Mouse (Mus musculus) urinary bladder, postnatal 36 days (tissue): ENCODE measurements around the gene Slc4a11.
"Not testable (repeated sequence)": the region's sequence is repeated elsewhere in the genome, so short reads cannot be mapped to it uniquely, and the experiment has no call there.

ENCODE experiments used
- DNase-seq, 2 experiments: peaks; one replicate each; pipeline ENCODE4 v3.0.0; 2022; ENCODE audit warnings: low spot score in 2 of 2, mixed read lengths in 1 of 2

Gene Slc4a11

DNA sequence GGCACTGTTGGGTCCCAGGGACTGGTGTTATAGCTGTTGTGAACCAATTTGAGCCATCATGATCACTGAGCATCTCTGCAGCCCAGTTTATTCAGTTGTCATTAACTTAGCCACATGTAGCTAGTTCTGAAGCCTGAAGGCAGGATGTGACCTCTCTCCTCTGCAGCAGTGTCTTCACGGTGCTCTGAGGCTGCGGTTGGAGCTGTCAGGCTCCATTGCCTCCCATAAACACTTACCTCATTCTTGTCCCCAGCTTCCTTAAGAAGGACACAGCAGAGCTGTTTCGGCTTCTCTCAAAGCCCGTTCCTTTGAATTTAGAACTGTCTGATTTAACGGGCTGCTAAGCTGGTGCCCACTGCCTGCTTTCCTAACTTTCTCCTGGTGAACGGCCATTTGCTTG is 17.4 kb downstream of the Slc4a11 start:
- DNase-seq: no peak

DNA sequence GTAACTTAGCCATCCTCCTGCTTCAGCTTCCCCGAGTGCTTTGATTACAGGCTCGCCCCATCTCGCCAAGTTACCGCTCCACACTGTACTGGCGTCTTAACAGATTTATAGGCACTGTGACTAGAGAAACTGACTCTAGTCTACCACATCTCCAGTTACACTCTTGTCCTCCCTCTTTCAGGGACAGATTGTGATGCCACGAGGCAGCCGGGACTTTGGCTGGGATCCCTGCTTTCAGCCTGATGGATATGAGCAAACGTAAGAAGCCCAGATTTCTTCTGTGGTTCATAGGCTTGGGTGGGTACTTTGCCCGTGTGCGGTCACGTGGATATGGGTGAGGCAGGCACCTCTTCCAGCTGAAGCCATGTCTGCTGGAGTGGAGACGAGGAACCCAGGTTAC is 18.2 kb downstream of the Slc4a11 start:
- no peak for DNase-seq

DNA sequence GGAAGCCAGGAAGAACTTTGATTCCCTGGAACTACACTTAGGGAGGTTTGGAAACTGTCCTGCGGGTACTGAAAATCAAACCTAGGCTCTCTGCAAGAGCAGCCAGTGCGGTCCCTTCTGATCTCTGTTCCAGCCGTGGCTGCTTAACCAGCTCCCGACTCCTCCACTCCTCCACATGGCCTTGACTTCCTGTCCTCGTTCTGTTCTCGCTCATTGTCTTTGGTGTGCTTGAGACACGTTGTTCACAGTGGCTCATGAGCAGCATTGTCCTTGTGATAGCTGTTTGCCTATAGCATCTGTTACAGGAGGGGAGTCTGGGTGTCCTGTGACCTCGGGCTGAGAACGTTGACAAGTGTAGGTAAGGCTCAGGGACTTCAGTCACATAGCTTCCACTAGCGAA is 20.1 kb downstream of the Slc4a11 start:
- no peak for DNase-seq

DNA sequence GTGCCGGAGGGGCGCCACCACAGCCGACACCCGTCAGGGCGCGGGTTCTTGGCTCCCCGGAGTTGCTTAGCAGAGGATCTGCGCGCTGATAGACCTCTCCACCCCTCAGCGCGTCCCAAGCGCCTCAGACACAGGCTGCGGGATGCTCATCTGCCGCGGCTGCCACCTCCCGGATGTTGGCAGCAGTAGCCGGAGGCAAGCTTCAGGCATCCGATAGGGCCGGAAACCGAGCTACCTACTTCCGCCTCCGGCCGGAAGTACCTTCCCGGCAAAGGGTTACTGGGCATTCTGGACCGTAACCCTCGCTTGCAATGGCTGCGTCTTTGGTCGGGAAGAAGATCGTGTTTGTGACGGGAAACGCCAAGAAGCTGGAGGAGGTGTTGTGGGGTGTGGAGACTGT is 29.8 kb downstream of the Slc4a11 start, which contains the start of gene Itpa:
Itpa (plus strand) TSS at position 52 of the 400 bp plus-strand sequence.
- DNase-seq: peak; percentile 75 to 86

DNA sequence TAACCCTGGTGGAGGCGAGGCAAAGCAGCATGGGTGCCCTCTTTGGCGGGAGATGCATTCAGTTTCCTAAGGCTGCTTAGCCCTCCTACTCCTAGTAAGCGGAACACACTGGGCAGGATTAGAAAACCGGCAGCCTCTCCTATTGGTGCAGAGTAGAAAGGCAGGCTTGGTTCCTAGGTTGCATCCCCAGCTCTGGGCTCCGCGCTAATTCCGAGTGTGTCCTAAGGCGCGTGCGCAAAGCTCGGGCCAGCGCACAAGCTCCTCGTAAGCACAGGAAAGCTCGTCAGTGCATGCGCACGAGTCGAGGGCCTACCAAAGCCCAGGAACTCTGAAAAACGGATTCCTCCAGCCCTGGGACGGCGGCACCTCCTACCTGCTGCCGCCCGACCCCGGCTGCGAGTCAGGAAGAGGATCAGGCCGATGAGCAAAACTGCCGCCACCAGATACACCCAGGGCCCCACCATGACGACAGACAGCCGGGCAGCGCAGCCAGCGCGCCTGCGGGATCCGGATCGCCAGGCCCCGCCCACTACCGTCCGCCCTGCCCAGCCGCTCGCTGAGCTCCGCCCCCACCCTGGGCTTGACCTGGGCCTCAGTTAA is 33.1 kb downstream of the Slc4a11 start, which contains the start of gene Ddrgk1:
Ddrgk1 (minus strand) TSS at position 558 of the 600 bp plus-strand sequence.
- DNase-seq: peak; percentile 89 to 91

DNA sequence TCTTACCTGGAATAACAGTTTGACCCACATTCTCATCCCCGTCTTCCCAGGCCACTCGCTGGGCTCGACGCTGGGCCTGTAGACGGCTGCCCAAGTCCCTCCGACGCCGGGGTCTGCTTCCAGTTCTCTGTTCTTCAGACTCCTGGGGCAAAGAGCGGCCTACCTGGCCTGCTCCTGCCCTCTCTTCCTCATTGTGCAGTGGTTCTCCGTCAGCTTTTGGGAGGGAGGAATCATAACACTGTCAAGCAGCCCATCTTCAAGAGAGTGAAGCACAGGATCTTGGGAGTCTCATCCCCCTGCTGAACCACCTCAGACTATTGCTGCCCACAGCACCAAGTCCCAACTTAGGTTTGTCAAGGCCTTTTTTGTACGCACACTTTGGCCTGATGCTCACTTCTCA is 34.0 kb downstream of the Slc4a11 start:
- no peak for DNase-seq

DNA sequence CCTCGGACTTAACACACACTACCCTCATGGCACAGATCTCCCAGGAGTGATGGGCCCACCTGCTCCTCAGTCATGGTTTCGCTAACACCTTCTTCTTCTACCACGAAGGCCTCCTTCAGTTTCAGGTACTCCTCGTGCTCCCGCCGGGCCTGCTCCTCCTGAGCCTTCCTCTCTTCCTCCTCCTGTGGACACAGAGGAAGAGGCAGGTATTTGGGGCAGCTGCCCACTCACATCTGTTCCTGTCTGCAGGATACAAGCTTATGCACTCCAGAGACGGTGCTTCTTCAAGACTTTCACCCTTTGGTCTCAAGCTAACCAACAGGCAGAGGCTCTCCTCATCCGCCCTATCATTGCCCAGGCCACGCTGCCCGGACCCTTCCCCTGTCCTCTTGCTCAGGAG is 38.8 kb downstream of the Slc4a11 start:
- DNase-seq: no peak

DNA sequence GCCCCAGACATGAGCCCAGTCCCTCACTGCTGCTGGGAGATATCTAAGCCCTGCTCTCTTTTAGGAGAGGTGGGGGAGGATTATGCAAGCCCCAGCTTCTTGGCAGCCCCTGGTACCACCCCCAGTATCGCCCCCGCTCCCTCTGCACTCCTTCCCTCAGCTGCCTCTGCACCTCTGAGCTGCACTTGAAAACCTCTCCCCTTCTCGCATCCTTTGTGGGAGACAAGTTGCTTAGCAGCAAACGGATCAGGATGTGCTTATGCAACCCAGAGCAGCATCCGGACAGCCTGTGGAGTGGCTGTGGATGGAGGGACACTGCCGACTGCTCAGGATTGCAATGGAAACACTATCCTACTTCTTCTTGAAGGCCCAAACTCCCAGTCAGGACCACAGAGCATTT is 39.8 kb downstream of the Slc4a11 start:
- DNase-seq: no peak

DNA sequence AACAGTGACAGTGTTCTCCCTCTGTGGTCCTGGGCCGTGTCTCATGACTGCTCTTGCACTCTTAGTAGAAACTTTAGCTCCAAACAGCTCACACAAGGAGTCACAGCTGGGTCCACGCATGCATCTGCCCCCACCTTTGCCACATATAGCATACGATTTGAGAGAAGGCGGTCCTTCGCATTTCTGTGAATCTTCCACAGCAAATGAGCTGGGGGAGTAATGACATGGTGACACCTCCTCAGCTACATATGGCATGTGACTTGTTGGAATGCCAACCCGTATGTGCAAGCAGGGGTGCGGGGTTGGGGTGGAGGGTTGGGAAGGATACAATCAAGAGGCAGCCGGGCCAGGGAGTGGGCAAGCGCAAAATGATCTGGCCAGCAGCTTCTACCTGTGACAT is 40.8 kb downstream of the Slc4a11 start:
- no peak for DNase-seq

DNA sequence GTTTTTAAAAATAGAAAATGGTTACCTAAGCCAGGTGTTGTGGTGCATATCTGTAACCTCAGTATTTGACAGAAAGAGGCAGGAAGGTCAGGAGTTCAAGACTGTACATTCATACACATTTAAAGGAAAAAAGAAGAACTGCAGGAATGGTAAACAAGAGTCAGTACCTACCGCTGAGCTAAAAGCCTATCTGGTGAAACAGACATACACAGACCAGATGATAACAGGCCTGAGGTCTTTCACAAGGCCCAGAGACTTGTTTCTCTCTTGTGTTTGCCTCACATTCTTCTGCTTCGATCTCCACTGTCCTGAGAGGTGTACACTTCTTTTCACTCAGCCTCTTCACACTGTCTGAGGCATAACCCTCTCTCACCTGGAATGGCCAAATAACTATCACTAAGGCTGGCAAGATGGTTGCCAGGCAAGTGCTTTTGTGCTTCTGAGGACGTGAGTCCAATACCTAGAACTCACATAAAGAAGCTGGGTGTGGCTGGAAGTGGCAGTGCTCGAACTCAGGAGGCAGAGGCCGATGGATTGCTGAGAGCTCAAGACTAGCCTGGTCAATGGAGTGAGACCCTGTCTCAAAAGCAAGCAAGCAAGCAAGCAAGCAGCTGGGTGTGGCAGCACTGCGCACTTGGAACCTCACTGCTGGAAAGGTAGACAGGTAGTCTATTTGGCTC is 41.5 kb downstream of the Slc4a11 start:
- DNase-seq: no peak

DNA sequence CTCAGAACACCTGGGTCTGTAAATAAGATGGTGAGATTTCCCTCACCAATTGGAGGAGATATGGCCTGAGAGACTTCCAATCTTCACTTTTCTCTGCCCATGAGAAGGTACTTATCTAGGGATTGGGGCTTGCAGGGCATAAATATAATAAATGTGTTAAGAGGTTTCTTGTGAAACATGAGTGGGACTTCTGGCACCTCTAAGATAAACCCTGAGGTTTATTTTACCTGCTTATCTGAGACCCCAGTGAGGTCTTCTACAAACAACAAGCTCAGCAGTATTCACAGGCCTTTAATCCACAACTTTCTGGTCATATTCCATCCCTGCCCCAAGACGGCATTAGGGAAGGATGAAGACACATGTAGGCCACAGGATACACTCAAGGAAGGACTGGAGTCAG is 43.6 kb downstream of the Slc4a11 start:
- DNase-seq: no peak

DNA sequence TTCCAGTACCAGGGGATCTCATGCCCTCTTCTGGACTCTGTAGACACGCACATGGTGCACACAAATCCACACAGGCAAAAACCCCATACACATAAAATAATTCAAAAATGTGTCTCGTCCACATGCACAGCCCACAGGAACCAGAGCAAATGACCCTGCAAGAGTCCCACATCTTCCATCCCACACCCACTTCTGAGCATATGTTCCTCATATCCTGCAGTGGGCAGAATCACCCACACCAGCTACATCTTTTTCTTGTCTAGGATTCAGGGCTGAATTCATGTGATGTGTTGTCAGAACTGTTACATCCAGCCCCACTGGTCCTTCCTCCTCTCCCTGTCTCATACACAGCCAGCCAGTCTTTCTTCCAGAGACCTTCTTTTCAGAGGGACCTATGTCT is 44.0 kb downstream of the Slc4a11 start:
- no peak for DNase-seq

DNA sequence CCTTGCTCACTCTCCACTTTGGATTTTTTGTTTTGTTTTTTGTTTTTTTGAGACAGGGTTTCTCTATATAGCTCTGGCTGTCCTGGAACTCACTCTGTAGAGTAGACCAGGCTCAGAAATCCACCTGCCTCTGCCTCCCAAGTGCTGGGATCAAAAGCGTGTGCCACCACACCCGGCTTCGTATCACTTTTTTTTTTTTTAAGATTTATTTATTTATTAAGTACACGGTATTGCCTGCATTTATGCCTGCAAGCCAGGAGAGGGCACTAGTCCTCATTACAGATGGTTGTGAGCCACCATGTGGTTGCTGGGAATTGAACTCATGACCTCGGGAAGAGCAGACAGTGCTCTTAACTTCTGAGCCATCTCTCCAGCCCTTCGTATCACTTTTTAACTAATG is 48.3 kb downstream of the Slc4a11 start:
- DNase-seq: not testable (repeated sequence)

DNA sequence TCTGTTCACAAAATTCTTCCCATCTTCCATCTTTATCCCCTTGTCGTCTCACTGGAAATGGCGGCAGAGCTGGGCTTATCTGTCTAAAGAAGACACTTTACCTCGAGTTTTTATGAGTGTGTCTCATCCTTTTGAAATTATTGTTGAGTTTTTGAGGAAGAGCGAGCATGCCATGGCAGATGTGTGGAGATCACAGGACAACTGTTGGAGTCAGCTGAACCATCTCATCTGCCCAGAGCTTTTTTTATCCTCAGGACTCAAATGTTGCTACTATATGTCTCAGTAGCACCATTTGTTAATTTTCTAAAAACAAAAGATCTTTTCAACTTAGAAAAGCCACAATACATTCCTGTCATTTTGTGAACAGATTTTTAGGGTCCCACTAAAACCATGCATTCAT is 52.1 kb downstream of the Slc4a11 start:
- no peak for DNase-seq

DNA sequence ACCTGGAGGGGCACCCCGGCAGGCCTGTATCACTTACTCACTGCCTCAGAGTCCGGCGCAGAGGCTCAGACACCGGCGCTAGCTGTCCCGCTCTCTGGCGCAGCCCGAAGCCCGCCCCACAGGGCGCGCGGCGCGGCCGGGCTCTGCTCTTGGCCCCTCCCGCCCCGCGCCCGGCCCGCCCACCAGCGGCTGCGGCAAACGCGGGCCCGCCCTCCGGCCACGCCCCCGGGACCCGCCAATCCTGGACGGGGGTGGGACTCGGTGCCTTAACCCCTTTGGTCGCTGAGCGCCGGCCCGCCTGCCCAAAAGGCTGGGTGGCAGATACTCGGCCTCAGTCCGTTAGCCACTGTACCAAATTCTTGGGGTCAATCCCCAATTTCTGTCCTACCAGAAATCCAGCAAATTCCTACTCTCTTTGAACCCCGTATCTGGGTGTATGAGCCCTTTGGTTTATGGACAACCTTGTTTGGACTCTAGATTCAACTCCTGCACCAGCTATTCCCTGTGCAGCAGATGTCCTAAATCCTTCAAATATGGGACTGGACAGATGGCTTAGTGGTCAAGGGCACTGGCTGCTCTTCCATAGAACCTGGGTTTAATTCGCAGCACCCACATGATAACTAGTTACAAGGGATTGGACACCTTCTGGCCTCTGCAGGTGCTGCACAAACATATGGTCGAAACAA is 54.5 kb downstream of the Slc4a11 start, which contains the start of gene Lzts3:
Lzts3 (minus strand) TSS at position 120 of the 686 bp plus-strand sequence.
- DNase-seq: peak; percentile 87 to 92

DNA sequence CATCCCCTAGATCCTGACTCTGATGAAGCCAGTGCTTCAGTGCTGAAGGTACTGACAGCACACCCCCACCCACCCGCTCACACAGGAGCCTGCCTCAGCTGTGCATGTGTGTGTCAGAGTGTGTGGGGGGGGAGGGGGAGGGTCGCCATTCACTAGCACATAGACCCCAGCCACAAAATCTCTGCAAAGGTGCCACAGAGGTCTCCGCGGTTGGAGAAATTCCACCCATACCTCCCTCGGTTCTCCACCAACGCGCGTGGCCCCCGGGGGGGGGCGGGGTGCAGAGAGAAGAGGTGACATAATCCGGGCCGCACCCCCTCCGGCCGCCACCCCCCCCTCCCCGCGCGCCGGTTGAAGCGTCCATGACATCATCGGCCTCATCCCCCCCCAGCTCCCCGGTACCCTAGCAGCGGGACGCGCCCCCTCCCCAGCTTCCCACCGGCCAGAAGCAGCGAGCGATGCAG is 55.1 kb downstream of the Slc4a11 start:
- DNase-seq: no peak

DNA sequence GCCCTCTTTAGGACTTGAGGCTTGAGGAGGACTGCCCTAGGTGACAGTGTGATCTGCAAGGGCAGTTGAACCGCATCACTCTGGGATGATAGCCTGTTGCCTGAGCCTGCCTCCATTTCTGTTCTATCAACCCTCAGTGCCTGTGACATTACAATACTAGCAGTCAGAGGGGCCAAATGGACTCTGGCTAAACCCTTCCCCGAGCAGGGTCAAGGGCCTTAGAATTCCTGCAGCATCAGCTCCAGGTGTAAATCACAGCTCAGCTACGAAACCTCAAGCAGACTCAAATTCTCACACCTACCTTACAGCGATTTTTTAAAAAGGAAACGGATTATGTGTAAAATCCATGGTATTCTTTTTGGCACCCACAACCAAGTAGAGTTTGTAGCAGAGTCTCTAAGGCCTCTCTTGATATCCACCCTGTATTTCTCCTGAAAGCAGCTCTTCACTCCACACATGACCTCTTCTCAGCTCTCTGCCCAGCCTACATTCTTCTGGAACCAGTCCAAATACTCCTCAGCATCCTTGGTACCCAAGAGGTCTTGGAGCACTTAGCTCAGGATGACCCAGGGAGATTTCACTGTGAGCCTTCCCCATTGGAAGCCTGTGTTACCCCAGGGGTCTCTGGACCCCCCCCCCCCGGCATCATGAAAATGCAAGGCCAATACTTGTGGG is 55.8 kb downstream of the Slc4a11 start:
- DNase-seq: no peak

DNA sequence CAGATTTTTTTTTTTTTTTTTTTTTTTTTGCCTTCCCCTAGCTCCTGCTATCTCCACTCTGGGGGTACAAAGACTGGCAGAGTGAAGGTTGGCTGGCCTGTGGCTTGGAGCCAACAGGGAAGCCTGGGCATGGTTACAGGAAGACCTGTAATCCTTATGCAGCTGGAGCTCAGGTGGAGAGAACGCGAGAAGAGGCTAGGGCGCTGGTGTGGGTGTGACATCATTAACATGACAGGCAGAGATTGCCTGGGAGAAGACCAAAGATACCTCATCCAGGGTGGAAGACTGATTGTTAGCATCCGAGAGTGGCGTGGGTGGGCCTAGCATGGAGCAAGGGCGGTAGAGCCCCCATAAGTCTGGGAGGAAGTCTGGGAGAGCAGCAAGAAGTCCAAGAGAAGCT is 58.0 kb downstream of the Slc4a11 start:
- DNase-seq: no peak

DNA sequence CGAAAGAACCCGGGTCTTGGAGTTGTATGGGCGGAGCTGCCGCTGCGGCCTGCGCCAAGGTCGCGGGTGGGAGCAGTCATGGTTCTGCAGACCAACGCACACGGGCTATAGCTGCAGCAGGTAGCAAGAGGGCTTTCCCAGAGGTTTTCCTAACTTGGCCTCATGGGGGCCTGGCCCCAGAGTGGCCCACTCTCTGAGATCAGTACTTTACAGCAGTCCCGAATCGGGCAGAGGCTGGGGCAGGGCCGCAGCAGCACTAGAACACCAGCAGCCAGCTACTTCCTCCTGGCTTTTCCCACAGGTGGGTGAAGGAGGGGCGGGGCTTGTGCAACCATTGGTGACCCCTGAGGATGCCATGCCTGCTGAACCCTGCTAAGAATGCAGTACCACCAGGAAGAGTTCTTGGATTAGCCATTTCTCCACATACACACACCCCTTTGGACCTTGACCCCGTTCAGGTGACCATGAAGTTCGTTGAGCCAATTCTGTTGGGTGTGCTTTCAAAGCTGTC is 59.2 kb downstream of the Slc4a11 start:
- no peak for DNase-seq

DNA sequence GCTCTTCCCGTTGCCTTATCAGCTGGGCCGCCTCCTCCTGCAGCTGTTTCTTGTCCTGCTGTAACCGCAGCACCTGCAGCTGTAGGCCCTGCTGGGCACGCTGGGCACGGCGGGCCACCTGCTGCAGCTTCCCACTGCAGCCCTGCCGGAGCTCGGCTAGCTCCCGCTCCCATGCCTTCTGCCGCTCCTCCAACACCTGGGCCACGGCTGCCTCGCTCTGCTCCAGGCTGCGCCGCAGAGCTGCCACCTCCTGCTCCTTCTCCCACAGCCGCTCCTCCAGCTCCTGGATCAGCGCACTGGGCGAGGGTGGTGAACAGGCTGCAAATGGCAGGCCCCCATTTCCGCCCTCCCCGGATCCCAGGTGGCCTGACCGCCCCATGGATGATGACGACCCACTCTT is 61.5 kb downstream of the Slc4a11 start:
- no peak for DNase-seq

DNA sequence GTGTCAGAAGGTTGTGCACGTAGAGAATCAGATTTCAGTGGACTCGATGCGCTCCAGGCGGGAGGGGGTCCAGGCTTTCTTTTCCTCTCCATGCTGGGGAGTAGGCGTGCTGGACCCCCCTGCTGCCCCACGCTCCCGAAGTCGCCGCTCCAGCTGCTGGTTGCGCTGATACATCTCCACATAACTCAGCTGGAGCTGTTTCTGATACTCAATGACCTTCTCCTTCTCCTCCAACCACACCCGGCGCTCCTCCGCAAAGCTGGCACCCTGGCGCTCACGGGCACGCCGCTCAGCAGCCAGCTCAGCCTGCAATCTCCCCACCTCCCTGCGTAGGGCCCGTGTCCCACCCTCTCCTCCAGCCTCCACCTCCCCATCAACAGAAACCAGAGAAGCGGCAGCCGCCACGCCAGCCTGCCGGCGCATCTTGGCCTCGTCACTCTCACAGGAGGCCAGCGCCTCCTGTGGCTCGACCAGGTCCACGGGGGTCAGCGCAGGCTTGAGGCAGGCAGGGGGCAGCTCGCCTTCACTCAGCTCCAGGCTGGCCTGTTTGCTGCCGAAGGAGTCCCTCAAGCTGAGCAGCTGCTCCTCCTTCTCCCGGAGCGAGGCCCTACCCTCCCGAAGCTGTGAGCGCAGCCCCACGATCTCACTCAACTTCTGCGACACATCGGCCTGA is 62.4 kb downstream of the Slc4a11 start:
- no peak for DNase-seq
